Mouse (Mus musculus): ENCODE data around the gene Ccl27a.
"Not testable (repeated sequence)": the region's sequence is repeated elsewhere in the genome, so short reads cannot be mapped to it uniquely, and the experiment has no call there.

The Ccl27a gene

DNA sequence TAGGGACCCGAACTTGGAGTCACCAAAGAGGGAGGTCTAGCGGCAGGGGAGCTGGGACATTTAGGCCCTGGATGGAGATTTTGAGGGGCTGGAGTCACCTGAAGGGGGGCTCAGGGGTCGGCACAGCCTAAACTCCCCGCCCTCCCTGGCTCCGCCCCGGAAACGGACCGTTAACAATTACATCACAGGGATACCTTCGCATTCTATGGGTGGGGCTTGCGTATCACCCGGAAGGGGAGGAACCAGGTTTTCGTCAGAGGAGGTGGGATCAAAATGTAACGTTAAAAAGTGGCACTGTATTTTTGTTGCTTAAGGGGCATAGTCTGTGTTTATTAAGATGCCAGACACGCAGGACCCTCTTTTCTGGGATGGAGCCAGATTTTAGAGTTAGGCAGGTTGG lies at the start of gene Ccl27a:
Ccl27a (minus strand) TSS at position 246 of the 400 bp plus-strand sequence.
- peak; percentile 66 for DNase-seq (ENCODE audit: extremely low read depth, low read depth)

DNA sequence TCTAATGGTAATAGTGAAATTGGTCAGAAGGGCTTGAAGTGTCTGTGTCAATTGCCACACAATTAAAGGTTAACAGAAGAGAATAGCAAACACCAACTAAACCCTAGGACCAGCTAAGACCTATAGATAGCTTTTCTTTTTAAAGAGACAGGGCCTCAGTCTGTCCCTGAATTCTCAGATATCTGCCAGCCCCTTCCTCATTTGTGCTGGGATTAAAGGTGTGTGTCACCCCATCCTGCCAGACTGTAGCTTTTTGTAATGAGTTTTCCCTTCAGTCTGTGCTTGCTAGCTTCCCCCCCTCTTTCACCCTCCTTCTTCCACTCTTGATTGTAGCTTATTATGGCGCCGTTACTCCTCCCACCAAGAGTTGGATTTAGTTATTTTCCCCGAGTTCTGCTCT lies 9.2 kb upstream of the Ccl27a start:
- not testable (repeated sequence) for DNase-seq (ENCODE audit: extremely low read depth, low read depth)

DNA sequence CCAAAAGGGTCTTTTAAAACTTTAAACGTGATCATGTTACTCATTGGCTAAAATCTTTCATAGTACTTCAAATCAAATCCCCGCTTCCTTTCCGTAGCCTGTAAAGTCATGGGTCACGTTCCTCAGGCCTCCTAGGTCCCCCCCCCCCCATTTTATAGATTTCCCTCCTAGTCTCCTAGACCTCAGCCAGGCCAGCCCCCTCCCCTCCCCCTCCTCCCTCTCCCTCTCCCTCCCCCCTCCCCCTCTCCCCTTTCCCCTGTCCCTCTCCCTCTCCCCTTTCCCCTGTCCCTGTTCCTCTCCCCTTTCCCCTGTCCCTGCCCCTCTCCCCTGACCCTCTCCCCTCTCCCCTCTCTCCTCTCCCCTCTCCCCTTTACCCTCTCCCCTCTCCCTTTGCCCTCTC lies 8.7 kb upstream of the Ccl27a start:
- DNase-seq (ENCODE audit: extremely low read depth, low read depth), result not testable (repeated sequence)

DNA sequence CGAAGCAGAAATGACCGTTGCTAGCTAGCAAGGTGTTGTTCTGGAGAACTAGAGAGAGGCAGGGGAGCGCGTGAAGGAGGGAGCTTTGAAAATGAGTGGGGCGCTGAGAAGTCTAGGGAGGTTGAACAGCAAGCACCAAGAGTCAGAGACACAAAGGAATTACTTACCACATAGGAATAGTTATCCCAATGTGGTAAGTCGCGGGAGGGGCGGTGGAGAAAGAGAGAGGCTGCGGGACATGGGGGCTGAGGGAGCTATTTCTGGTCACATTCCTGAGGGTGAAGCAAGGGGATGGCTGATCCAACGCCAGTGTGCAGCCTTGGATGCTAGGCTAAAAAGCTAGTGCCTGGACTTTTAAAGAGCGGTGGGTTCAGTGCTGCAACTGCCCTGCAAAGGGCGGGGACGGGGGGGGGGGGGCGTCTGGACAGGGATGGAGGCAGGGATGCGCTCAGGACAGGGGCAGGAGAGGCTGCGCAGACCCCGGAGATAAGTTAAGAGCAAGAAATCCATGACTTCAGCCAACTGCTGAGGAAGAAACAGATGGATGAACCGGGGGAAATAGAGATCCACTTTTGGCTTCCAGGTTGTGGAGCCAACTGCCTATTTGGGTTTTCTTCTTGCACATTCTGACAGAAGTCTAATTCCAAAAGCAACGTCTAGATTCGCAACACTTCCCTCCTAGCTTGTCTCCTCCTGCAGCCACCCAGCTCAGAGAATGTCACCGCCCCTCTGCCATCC lies 7.9 kb upstream of the Ccl27a start:
- not testable (repeated sequence) for DNase-seq (ENCODE audit: extremely low read depth, low read depth)

DNA sequence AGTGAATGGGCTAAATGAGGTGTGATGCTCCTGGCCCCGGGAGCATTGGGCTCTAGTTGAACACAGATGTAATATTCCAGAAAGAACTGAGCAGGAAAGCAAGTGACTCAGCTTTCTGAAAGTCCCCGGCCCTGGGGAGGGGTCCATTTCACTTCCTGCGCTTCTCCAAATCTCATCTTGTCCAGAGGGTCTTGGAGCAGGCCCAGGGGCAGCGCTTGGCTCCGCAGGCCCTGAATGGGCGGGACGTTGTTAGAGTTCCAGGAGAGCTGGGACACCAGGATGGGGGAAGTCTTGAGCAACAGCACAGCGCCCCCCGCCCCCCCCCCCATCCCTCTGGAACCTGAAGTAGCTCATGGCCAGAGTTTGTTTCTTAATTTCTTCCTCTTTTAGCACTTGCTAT lies 7.2 kb upstream of the Ccl27a start:
- DNase-seq (ENCODE audit: extremely low read depth, low read depth), result not testable (repeated sequence)

DNA sequence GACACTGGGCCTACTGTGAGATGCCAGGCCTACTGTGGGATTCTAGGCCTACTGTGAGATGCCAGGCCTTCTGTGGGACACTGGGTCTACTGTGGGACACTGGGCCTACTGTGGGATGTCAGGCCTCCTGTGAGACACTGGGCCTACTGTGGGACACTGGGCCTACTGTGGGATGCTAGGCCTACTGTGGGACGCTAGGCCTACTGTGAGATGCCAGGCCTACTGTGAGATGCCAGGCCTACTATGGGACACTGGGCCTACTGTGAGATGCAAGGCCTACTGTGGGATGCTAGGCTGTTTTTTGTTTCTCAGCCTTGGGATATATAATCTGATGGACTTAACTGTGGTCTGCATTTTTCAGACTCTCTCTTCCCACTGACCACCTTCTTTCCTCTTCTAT lies 1.8 kb upstream of the Ccl27a start:
- DNase-seq (ENCODE audit: extremely low read depth, low read depth), result not testable (repeated sequence)

DNA sequence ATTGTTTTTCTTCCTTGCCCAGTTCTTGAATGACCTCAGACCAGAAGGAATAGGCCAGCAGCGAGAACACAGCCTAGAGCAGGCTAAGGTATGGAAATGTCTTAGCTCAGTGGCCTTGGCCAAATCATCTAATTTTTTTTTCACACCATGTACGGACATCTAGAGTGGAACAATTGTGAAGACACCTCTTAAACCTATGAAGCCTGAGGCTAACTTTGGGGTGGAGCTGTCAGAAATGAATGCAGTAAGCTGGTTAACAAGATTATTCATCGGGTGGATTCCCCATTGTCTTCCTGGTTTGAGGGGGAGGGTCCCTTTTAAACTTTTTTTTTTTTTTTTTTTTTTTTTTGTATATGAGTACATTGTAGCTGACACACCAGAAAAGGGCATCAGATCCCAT lies 459 bp upstream of the Ccl27a start:
- not testable (repeated sequence) for DNase-seq (ENCODE audit: extremely low read depth, low read depth)

DNA sequence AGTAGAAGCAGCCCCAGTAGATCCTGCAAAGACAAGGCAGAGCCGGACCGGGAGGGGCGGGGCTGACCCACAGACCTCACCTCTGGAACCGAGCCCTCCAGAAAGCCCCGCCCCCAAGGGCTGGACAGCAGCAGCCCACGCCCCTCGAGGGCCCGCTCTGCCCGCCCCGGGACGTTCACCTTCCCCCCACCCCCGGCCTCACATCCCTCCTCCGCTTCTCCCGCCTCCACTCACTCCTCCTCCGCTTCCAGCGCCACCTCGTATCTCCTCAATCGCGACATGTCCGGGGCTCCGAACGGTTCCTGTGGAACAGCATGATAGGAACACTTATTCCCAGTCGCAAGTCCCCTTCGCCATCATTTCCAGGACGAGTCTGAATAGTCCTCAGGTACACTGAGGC lies 545 bp downstream of the Ccl27a start:
- peak; percentile 44 for DNase-seq (ENCODE audit: extremely low read depth, low read depth)

DNA sequence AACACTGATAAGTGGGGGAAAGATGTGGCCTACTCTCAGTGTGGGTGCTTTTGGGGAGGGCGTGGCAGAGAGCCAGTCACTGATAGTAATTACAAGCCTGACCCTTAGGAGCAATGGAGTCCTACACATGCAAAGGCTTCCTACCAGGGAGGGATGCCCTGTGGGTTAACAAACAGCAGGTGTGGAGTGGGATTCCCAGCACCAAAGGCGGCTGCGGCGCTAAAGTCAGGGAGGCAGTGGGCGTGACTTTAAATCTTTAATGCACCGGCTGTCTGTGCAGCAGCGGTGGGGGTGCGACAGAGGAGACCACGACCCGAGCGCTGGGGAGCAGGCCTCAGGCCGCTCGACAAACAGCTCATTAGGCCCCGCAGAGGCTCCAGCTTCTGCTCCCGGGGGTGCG lies 1.1 kb downstream of the Ccl27a start:
- DNase-seq (ENCODE audit: extremely low read depth, low read depth), result not testable (repeated sequence)

DNA sequence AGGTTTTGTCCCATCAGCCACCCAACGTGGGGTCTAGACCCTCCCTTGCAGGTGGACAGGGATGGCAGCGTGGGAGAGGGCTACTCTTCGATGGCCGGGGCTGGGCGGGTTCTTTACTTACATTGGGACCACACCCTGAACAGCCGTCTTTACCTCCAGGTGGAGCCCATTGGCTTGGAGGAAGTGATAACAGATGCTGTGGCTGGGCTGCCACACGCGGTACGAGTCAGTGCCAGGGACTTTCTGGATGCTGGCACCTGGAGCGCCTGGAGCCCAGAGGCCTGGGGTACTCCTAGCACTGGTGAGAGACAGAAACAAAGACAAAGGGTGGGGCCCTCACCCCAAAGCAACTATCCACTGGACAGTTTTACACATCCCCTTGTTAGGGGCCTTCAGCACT lies 6.7 kb downstream of the Ccl27a start:
- not testable (repeated sequence) for DNase-seq (ENCODE audit: extremely low read depth, low read depth)

DNA sequence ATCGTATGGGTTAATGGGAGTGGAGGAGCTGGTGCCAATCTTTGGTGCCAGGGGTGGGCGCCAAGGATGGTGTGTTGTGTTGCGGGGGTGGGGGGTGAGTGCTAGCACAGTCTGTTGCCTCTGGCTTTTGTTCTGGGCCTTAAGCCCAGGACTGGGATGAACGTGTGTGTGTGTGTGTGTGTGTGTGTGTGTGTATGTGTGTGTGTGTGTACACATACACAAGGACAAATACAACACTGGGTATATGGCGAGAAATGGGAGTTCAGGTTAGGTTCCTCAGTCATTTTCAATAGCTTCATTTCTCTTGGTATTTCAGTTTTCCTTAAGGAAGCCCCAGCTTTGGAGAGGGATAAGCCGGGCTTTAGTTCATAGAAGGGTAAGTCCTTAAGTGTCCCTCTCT lies 10.9 kb downstream of the Ccl27a start:
- DNase-seq (ENCODE audit: extremely low read depth, low read depth), result not testable (repeated sequence)

DNA sequence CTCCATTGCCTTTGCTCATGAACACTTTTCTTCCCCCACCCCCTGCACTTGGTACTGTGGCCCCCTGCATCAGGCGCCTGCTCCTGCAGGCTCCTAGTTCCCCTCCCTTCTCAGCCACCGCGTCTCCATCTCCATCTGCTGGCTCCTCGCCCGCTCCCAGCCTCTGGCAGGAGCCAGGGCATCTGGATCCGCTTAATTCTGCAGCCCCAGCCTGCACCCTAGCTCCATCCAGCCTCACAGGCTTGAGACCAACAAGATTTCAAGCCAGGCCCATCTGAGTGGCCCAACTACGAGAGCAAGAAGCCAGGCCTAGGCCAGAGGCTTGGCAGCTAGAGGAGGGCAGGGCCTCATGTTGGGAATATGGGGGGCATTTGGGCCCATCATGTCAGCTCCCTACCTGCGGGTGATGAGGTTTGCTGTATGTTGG lies 11.3 kb downstream of the Ccl27a start:
- DNase-seq (ENCODE audit: extremely low read depth, low read depth), result not testable (repeated sequence)

DNA sequence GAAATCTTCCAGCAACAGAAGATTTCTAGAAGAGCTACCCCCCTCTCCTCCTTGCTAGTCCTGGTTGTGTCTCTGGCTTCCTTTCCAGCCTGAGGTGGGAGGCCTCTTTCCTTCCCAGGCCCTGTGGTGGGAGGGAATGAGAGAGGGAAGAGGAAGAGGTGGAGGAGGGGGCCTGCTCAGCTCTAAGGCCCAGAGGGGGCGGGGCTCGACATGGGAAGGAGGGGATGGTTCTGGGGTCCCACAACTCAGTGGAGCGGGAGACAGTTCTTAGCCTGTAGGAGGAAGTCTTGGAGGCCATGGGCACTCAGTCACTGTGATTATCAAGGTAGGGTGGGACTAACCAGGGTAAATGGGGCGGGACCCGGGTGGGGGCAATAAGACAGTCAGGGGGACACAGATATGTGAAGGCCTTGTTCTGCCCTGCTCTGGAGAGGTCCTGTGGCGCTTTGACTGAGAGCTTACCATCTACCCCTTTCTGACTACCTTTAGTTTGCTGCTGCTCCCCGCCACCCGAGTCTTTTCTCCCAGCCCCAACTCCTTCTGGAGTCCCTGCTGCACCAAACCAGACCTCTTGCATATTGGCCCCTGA lies 11.9 kb downstream of the Ccl27a start:
- DNase-seq (ENCODE audit: extremely low read depth, low read depth), result no peak

DNA sequence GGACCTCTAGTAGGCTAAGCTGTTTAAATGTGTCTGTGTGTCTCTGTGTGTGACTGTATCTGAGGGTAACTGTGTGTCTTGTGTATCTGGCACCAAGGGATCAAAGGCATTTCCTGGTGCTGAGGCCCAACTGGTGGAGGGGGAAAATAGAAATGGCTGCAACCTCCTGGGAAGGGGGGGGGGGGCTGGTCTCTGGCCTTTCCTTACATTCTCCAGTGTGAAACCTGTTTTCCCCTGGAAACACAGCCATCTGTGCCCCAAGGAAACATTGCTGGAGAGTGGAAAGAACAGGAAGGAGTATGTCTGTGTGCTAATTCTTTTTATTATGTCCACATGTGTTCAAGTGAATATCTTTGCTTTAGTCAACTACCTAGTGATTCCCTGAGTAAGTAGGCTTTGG lies 12.4 kb downstream of the Ccl27a start:
- no peak for DNase-seq (ENCODE audit: extremely low read depth, low read depth)

DNA sequence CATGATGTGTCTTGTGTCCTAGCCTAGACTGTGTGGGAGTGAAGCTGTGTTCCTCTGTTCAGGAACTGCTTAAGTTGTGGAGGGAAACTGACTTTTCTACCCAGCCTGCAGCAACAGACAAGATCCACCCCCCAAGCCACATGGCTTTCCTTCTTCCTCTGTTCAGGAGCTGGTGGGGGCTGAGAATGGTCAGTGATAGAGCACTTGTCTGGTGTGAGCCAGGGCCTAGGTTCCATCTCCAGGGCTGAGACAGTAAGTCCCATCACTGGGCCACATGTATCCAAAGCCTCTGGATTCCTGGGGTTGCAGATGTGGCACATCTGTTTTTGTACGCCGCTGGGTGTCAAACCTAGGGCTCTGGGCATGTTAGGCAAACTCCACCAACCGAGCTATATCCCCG lies 13.1 kb downstream of the Ccl27a start:
- no peak for DNase-seq (ENCODE audit: extremely low read depth, low read depth)

DNA sequence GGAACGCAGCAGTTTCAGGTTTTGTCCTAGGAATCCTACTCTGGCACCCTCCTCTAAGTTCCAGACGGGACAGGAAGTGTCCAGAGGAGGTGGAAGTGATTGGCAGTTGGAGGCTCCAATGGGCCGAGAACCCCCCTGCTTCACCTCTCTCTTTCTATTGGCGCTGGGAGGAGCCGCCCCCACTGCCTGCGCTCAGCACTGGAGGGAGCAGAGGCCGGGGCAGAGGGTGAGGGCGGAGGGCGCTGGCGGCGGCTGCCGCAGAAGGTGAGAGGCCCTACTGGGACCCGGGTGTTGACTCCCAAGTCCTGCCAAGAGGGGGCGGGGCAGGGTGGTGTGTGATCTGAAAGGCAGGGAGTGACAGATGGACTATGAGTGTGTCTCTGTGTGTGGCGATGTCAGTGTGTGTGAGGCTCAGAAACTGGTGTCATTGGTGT lies 13.7 kb downstream of the Ccl27a start:
- peak; percentile 64 for DNase-seq (ENCODE audit: extremely low read depth, low read depth)

DNA sequence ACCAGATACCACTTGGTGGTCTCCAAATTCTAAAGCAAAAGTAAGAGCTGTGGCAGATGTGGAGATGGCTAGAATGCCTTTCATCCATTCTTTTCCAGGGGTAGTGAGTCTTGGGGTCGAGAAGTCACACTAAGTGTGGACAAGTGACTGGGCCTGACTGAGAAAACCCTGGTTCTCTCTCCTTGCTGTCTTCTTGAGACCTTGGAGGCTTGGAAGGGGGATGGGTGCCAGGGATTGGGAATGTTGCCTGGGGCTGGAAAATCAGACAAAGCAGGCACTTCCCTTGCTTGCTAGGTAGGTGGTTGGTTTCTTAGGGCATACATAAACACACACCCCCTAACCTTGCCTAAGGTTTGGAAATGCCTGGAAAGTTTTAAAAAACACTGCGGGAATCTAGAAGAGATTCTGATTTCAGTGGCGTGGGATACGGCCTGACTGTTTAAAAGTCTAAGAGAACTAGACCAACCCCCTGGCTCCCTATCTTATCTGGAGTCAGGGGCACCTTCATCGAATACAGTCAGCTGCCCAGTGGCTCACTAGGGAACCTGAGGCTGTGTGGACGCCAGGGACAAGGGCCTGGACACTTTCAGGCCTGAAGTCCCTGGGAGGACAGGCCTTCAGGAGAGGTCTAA lies 14.3 kb downstream of the Ccl27a start:
- no peak for DNase-seq (ENCODE audit: extremely low read depth, low read depth)

DNA sequence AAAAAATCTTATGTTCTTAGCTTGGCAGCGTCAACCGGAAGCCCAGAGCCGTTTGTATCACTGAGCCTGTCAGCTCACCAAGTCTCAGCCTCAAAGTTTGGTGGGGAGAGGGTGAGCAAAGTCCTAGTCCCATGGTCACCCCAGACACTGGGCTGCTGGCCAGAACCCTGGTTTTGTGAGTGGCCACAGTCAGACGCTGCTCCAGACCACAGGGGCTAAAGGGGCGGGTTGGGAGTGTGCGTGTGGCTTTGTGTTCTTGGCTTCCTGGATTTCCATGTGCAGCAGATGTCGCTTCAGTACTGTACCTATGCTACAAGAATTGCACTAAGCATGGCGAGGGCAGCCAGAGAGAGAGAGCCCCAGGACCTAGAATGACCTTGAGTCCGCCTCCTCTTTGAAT lies 14.8 kb downstream of the Ccl27a start:
- no peak for DNase-seq (ENCODE audit: extremely low read depth, low read depth)

DNA sequence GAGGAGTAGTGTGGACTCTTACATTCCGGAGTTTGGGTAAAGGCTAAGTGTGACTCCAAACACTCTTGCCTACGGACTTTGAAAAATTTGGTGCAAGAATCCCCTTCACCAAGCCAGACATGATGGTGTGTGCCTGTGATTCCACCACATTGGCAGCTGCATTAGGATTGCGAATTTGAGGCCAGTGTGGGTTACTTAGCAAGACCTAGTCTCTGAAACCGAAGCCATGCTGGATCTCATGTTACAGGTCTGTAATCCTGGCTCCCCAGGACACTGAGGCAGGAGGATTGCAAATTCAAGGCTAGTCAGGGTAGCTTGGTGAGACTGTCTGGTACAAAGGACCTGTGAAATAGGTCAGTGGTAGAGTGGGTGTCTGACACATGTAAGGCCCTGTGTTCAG lies 15.3 kb downstream of the Ccl27a start:
- DNase-seq (ENCODE audit: extremely low read depth, low read depth), result no peak

DNA sequence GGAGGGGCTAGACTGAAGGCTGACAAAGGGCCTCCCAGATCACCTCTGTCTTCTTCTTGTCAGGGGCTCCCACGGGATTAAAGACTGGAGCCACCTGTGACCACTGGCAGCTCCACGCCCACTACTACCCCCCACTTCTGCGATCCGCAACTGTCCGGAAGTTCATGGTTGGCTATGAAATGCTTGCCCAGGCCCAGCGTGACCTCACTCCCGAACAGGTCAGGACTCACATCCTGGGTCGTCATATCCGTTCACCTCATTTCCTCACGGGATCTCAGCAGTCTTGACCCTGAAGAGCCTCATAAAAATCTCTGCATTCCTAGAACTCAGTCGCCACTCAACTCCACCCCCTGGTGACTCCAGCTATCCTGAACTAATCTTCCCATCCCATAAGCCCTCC lies 16.0 kb downstream of the Ccl27a start:
- no peak for DNase-seq (ENCODE audit: extremely low read depth, low read depth)

DNA sequence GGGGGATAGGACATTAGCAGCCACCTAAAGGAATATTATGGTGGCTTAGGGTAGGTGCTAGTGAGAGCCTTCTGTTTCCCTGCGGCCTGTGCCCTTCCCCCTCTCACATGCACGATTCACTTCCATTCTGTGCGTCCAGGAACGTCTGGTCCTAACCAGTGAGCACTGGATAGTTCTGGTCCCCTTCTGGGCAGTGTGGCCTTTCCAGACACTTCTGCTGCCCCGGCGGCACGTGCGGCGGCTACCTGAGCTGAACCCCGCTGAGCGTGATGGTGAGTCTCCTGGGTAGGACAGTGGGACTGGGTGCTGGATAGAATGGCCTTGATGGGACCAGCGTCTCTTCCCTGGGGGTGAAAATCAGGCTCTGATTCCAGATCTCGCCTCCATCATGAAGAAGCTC lies 16.7 kb downstream of the Ccl27a start:
- no peak for DNase-seq (ENCODE audit: extremely low read depth, low read depth)

DNA sequence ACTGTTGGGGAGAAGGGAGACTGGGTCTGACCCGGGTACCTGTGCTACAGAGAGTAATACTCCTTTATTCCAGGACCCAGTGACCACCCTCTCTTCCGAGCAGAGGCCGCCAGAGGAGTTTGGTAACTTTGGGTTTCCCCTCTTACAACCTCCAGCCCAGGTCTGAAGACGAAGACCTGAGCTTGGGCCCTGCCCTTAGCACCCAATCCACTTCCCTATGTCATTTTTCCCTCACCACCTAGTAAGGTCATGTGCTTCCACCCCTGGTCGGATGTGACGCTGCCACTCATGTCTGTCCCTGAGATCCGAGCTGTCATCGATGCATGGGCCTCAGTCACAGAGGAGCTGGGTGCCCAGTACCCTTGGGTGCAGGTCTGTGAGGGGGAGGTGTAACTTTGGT lies 17.6 kb downstream of the Ccl27a start:
- no peak for DNase-seq (ENCODE audit: extremely low read depth, low read depth)

Data from MEL-GATA-1-ER (cell line).